29 mouse cellular contexts compared by ENCODE assay signal in the genomic region with DNA sequence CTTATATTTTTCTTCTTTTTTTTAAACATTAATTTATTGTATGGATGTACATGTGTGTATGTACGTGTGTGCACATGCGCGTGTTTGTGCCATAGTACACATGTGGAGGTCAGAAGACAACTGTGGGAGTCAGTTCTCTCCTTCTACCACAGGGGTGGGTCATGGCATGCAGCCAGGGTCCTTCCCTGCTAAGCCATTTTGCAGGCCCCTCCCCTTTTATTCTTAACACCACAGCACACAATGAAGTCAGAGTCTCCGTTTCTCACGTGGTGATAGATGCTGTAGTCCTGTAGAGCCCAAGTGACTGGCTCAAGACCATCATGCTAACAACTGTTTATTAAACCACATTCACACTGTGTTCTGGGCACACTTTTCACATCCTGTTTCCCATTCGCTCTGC.
"Had no signal": no experiment of that assay in that cellular context is flagged by ENCODE, and none has a peak within 500 bp of the region (broad histone marks: within the 10 kb centered on the region; RNA-seq: fewer than 3 reads in every experiment).

No protein-coding gene starts in this region.

- H3K9me3 ChIP-seq: heart, embryonic 10.5 days; heart, embryonic 13.5 days; heart, embryonic 15.5 days; hindbrain, embryonic 10.5 days; hindbrain, embryonic 12.5 days; intestine, embryonic 15.5 days; limb, embryonic 10.5 days; limb, embryonic 12.5 days; liver, embryonic 13.5 days; liver, embryonic 15.5 days had no signal

- H3K9ac ChIP-seq: heart, embryonic 13.5 days; heart, embryonic 15.5 days; hindbrain, embryonic 12.5 days; hindbrain, embryonic 14.5 days; intestine, embryonic 15.5 days; limb, embryonic 12.5 days; liver, embryonic 13.5 days; liver, embryonic 15.5 days; liver, postnatal 0 days had no signal

- H3K4me1 ChIP-seq: heart, embryonic 13.5 days; heart, embryonic 15.5 days; hindbrain, embryonic 12.5 days; intestine, embryonic 15.5 days; limb, embryonic 12.5 days; liver, embryonic 13.5 days; liver, embryonic 15.5 days had no signal

- H3K27me3 ChIP-seq: intestine, embryonic 15.5 days; liver, embryonic 13.5 days had no signal

- H3K4me3 ChIP-seq: heart, embryonic 10.5 days; heart, embryonic 13.5 days; heart, embryonic 15.5 days; hindbrain, embryonic 10.5 days; hindbrain, embryonic 12.5 days; intestine, embryonic 15.5 days; layer of hippocampus, adult 2 months; left cerebral cortex, adult 2 months; limb, embryonic 10.5 days; limb, embryonic 12.5 days; liver, embryonic 13.5 days; liver, embryonic 15.5 days had no signal

- H3K27ac ChIP-seq: heart, embryonic 10.5 days; heart, embryonic 13.5 days; heart, embryonic 15.5 days; hindbrain, embryonic 10.5 days; hindbrain, embryonic 12.5 days; hindbrain, embryonic 14.5 days; intestine, embryonic 15.5 days; layer of hippocampus, adult 2 months; left cerebral cortex, adult 2 months; limb, embryonic 10.5 days; limb, embryonic 12.5 days; liver, embryonic 13.5 days; liver, embryonic 15.5 days had no signal

- ATAC-seq: hindbrain, embryonic 16.5 days; inflammation-experienced regulatory T-cells, adult 6 months; intestine, embryonic 15.5 days; intestine, postnatal 0 days; liver, postnatal 0 days had no signal

- DNase-seq: gastrocnemius, postnatal 10 days; gastrocnemius, postnatal 25 days; heart, adult 18-20 months; heart, postnatal 14 days; heart, postnatal 36 days; kidney, adult 18-20 months; kidney, adult 8-10 months; kidney, postnatal 10 days; kidney, postnatal 25 days; kidney, postnatal 4 days; liver; liver, embryonic 13.5 days; liver, postnatal 0 days had no signal

- H3K4me2 ChIP-seq: heart, embryonic 13.5 days; heart, embryonic 15.5 days; hindbrain, embryonic 12.5 days; hindbrain, embryonic 14.5 days; intestine, embryonic 15.5 days; limb, embryonic 12.5 days; liver, embryonic 11.5 days; liver, embryonic 13.5 days; liver, embryonic 15.5 days had no signal

- H3K36me3 ChIP-seq: heart, embryonic 10.5 days; heart, embryonic 13.5 days; heart, embryonic 15.5 days; hindbrain, embryonic 12.5 days; intestine, embryonic 15.5 days; limb, embryonic 10.5 days; limb, embryonic 12.5 days; liver, embryonic 13.5 days; liver, embryonic 15.5 days had no signal
